Mouse (Mus musculus) myocyte (in vitro differentiated cells): ENCODE results near the gene Dhrs11. TPM values are rescaled to one million over a fixed set of nuclear protein-coding genes. Genes with fewer than 3 reads are reported as not detected.
"Not testable (repeated sequence)": the region's sequence is repeated elsewhere in the genome, so short reads cannot be mapped to it uniquely, and the experiment has no call there.

Experiments used
- H3K27me3 ChIP-seq: one replicate; pipeline ENCODE4 v1.6.1; 2011; ENCODE audit not compliant: control insufficient read depth, insufficient read depth, insufficient read length
- H3K36me3 ChIP-seq: one replicate; pipeline ENCODE4 v1.6.1; 2011; ENCODE audit not compliant: control insufficient read depth, insufficient read depth
- H3K4me2 ChIP-seq: one replicate; pipeline ENCODE4 v1.6.1; 2011; ENCODE audit warnings: low read depth, control low read depth
- H3K4me3 ChIP-seq: one replicate; pipeline ENCODE4 v1.5.1; 2011; ENCODE audit warnings: mild to moderate bottlenecking, control low read depth, moderate library complexity
- H3K79me2 ChIP-seq: one replicate; pipeline ENCODE4 v1.6.1; 2011; ENCODE audit not compliant: control insufficient read depth, insufficient read depth
- H3ac ChIP-seq: one replicate; pipeline ENCODE4 v1.6.1; 2011; ENCODE audit not compliant: control insufficient read depth, insufficient read length
- CEBPB ChIP-seq: IDR thresholded peaks from 2 replicates; pipeline ENCODE4 v1.6.1; 2011; ENCODE audit warnings: mild to moderate bottlenecking, moderate library complexity; ENCODE audit not compliant: poor library complexity, insufficient read depth, severe bottlenecking
- E2F4 ChIP-seq: IDR thresholded peaks from one replicate; pipeline ENCODE4 v1.6.1; 2011; ENCODE audit warnings: mild to moderate bottlenecking, control low read depth, moderate library complexity; ENCODE audit not compliant: insufficient read depth
- MAX ChIP-seq: IDR thresholded peaks from one replicate; pipeline ENCODE4 v1.6.1; 2011; ENCODE audit warnings: low read depth, mild to moderate bottlenecking, control low read depth
- MYOD1 ChIP-seq, 3 experiments: IDR thresholded peaks; one replicate each; pipeline ENCODE4 v1.6.1; 2011; ENCODE audit warnings: control low read depth in 2 of 3, low read depth in 2 of 3, mild to moderate bottlenecking in 2 of 3, moderate library complexity in 1 of 3; ENCODE audit not compliant: insufficient read length in 2 of 3, control insufficient read depth in 1 of 3
- MYOG ChIP-seq, 3 experiments: IDR thresholded peaks; one replicate each; pipeline ENCODE4 v1.6.1; 2011; ENCODE audit warnings: control low read depth in 2 of 3, low read depth in 2 of 3, mild to moderate bottlenecking in 2 of 3; ENCODE audit not compliant: insufficient read length in 2 of 3, control insufficient read depth in 1 of 3, insufficient read depth in 1 of 3
- POLR2A ChIP-seq: IDR thresholded peaks from one replicate; pipeline ENCODE4 v1.6.1; 2011; ENCODE audit warnings: low read depth, mild to moderate bottlenecking, control low read depth, moderate library complexity; ENCODE audit not compliant: insufficient read length
- POLR2AphosphoS2 ChIP-seq: IDR thresholded peaks from one replicate; pipeline ENCODE4 v1.6.1; 2011; ENCODE audit warnings: low read depth, control low read depth; ENCODE audit not compliant: insufficient read length
- REST ChIP-seq: IDR thresholded peaks from one replicate; pipeline ENCODE4 v1.6.1; 2011; ENCODE audit warnings: mild to moderate bottlenecking, control low read depth, moderate library complexity; ENCODE audit not compliant: insufficient read depth, insufficient read length
- SRF ChIP-seq: IDR thresholded peaks from one replicate; pipeline ENCODE4 v1.6.1; 2011; ENCODE audit warnings: low read depth; ENCODE audit not compliant: control insufficient read depth, insufficient read length
- TCF12 ChIP-seq: IDR thresholded peaks from one replicate; pipeline ENCODE4 v1.6.1; 2011; ENCODE audit warnings: mild to moderate bottlenecking, control low read depth; ENCODE audit not compliant: poor library complexity, insufficient read depth, severe bottlenecking
- TCF3 ChIP-seq: IDR thresholded peaks from one replicate; pipeline ENCODE4 v1.6.1; 2011; ENCODE audit warnings: low read depth, control low read depth; ENCODE audit not compliant: insufficient read length
- USF1 ChIP-seq: IDR thresholded peaks from one replicate; pipeline ENCODE4 v1.6.1; 2011; ENCODE audit warnings: low read depth, mild to moderate bottlenecking, control low read depth, moderate library complexity
- polyA plus RNA-seq: library from polyadenylated mRNA; unstranded; fragments of >200 nt; fragmentation: generic; extraction: Trizol; gene quantifications from one replicate; pipeline ENCODE4 v1.2.1, GENCODE M21; 2012; ENCODE audit warnings: missing spikeins

The Dhrs11 gene
- polyA plus RNA-seq, 1 experiment = 13.8 TPM

- Histone ChIP-seq H3K27me3 (no peaks in the 10 kb centered on the region), H3ac (no peak overlapping the region), H3K4me2 (no peak overlapping the region), H3K4me3 (no peak overlapping the region), H3K79me2 (peaks cover 76% of the 10 kb centered on the region), H3K36me3 (peaks cover 13% of the 10 kb centered on the region)
- TF ChIP-seq TCF3 (no peak), POLR2A (no peak), CEBPB (no peak), SRF (no peak), MAX (no peak), USF1 (no peak), REST (no peak), TCF12 (no peak), POLR2AphosphoS2 (no peak), MYOG (IDR thresholded peaks at IDR 0.05; ENCODE audit: control insufficient read depth in 1 of 3, insufficient read depth in 1 of 3, insufficient read length in 2 of 3, low read depth in 2 of 3) (no peak), MYOD1 (IDR thresholded peaks at IDR 0.05; ENCODE audit: control insufficient read depth in 1 of 3, insufficient read length in 2 of 3, low read depth in 2 of 3) (no peak)
Observed at GRCm38 (mm10) chr11:84865268-84865667, 36.5 kb upstream of the Dhrs11 start.

GRCm38 (mm10) chr11:84855285-84855684 is 26.5 kb upstream of the Dhrs11 start:
- Histone ChIP-seq H3K4me3 (no peak overlapping the region), H3K79me2 (peaks cover 16% of the 10 kb centered on the region), H3K4me2 (no peak overlapping the region), H3K27me3 (no peaks in the 10 kb centered on the region), H3K36me3 (peaks cover 82% of the 10 kb centered on the region), H3ac (no peak overlapping the region)
- TF ChIP-seq CEBPB (no peak), SRF (no peak), MYOG (IDR thresholded peaks at IDR 0.05; ENCODE audit: control insufficient read depth in 1 of 3, insufficient read depth in 1 of 3, insufficient read length in 2 of 3, low read depth in 2 of 3) (no peak), E2F4 (no peak), USF1 (no peak), POLR2AphosphoS2 (no peak), TCF12 (no peak), TCF3 (no peak), MYOD1 (IDR thresholded peaks at IDR 0.05; ENCODE audit: control insufficient read depth in 1 of 3, insufficient read length in 2 of 3, low read depth in 2 of 3) (no peak), POLR2A (no peak), REST (no peak), MAX (no peak)

- Histone ChIP-seq H3ac (no peak overlapping the region), H3K4me3 (no peak overlapping the region), H3K4me2 (no peak overlapping the region), H3K79me2 (peaks cover 3% of the 10 kb centered on the region), H3K27me3 (no peaks in the 10 kb centered on the region), H3K36me3 (peaks cover 52% of the 10 kb centered on the region)
- TF ChIP-seq TCF12 (no peak), E2F4 (no peak), POLR2A (no peak), MAX (no peak), SRF (no peak), MYOG (IDR thresholded peaks at IDR 0.05; ENCODE audit: control insufficient read depth in 1 of 3, insufficient read depth in 1 of 3, insufficient read length in 2 of 3, low read depth in 2 of 3) (no peak), MYOD1 (IDR thresholded peaks at IDR 0.05; ENCODE audit: control insufficient read depth in 1 of 3, insufficient read length in 2 of 3, low read depth in 2 of 3) (no peak), POLR2AphosphoS2 (no peak), CEBPB (no peak), TCF3 (no peak), USF1 (no peak)
Observed at GRCm38 (mm10) chr11:84847475-84848090, 18.8 kb upstream of the Dhrs11 start.

GRCm38 (mm10) chr11:84846741-84847474 is 18.1 kb upstream of the Dhrs11 start:
- Histone ChIP-seq H3K36me3 (peaks cover 53% of the 10 kb centered on the region), H3ac (no peak overlapping the region), H3K4me2 (no peak overlapping the region), H3K27me3 (no peaks in the 10 kb centered on the region), H3K79me2 (peaks cover 3% of the 10 kb centered on the region), H3K4me3 (no peak overlapping the region)
- TF ChIP-seq MYOD1 (IDR thresholded peaks at IDR 0.05; ENCODE audit: control insufficient read depth in 1 of 3, insufficient read length in 2 of 3, low read depth in 2 of 3) = no peak
- no peak for TF ChIP-seq MYOG (IDR thresholded peaks at IDR 0.05; ENCODE audit: control insufficient read depth in 1 of 3, insufficient read depth in 1 of 3, insufficient read length in 2 of 3, low read depth in 2 of 3)
- TF ChIP-seq E2F4 = no peak
- TF ChIP-seq POLR2A = no peak
- no peak for TF ChIP-seq TCF12

- H3K79me2 ChIP-seq = no peaks in the 10 kb centered on the region
- no peak overlapping the region for H3ac ChIP-seq
- no peak overlapping the region for H3K4me2 ChIP-seq
- no peak overlapping the region for H3K4me3 ChIP-seq
- TF ChIP-seq E2F4 (no peak), TCF12 (no peak), USF1 (no peak), POLR2AphosphoS2 (no peak), SRF (no peak), POLR2A (no peak), CEBPB (no peak), TCF3 (no peak), MAX (no peak), MYOG (IDR thresholded peaks at IDR 0.05; ENCODE audit: control insufficient read depth in 1 of 3, insufficient read depth in 1 of 3, insufficient read length in 2 of 3, low read depth in 2 of 3) (no peak)
- no peaks in the 10 kb centered on the region for H3K27me3 ChIP-seq
- H3K36me3 ChIP-seq = peaks cover 89% of the 10 kb centered on the region
Observed at GRCm38 (mm10) chr11:84839330-84839729, 10.5 kb upstream of the Dhrs11 start.

- not testable (repeated sequence) for H3K79me2 ChIP-seq, H3K27me3 ChIP-seq, H3ac ChIP-seq
- peak overlapping the region; percentile 90 for H3K4me2 ChIP-seq
- peaks cover 21% of the 10 kb centered on the region for H3K36me3 ChIP-seq
- H3K4me3 ChIP-seq = peak overlapping the region; percentile 56
Observed at GRCm38 (mm10) chr11:84829495-84829894, 701 bp upstream of the Dhrs11 start.
